Mouse (Mus musculus): ENCODE measurements around the gene Gm20503.

Gm20503 gene

GRCm38 (mm10) chr4:59007016-59007415 lies 4.0 kb downstream of the Gm20503 start:
- no peak for DNase-seq (ENCODE audit: low spot score in 2 of 2)

- DNase-seq (ENCODE audit: low spot score in 2 of 2), result no peak
These were observed 5.0 kb downstream of the Gm20503 start for GRCm38 (mm10) chr4:59007974-59008373.

- no peak for DNase-seq (ENCODE audit: low spot score in 2 of 2)
These were observed 6.2 kb downstream of the Gm20503 start for GRCm38 (mm10) chr4:59009186-59009585.

- DNase-seq (ENCODE audit: low spot score in 2 of 2), result no peak
These were observed 6.7 kb downstream of the Gm20503 start for GRCm38 (mm10) chr4:59009696-59010095.

- no peak for DNase-seq (ENCODE audit: low spot score in 2 of 2)
These were observed 8.4 kb downstream of the Gm20503 start for GRCm38 (mm10) chr4:59011446-59011845.

GRCm38 (mm10) chr4:59015181-59015580 lies 12.2 kb downstream of the Gm20503 start:
- DNase-seq (ENCODE audit: low spot score in 2 of 2), result no peak

- no peak for DNase-seq (ENCODE audit: low spot score in 2 of 2)
These were observed 13.9 kb downstream of the Gm20503 start for GRCm38 (mm10) chr4:59016922-59017321.

GRCm38 (mm10) chr4:59034325-59034917 lies 31.4 kb downstream of the Gm20503 start:
- DNase-seq (ENCODE audit: low spot score in 2 of 2), result no peak

GRCm38 (mm10) chr4:59034918-59035785 lies 32.1 kb downstream of the Gm20503 start, which contains the start of gene Gng10:
Gng10 (plus strand) TSS chr4:59035088.
- DNase-seq (ENCODE audit: low spot score in 2 of 2), result peak; percentile 42 to 68

GRCm38 (mm10) chr4:59035786-59036350 lies 32.9 kb downstream of the Gm20503 start:
- DNase-seq (ENCODE audit: low spot score in 2 of 2), result peak in 1 of 2 experiments; percentile 12

- DNase-seq (ENCODE audit: low spot score in 2 of 2), result peak; percentile 52 to 67
These were observed 33.6 kb downstream of the Gm20503 start for GRCm38 (mm10) chr4:59036490-59037127.

- no peak for DNase-seq (ENCODE audit: low spot score in 2 of 2)
These were observed 34.5 kb downstream of the Gm20503 start for GRCm38 (mm10) chr4:59037525-59037924.

- DNase-seq (ENCODE audit: low spot score in 2 of 2), result no peak
These were observed 37.6 kb downstream of the Gm20503 start for GRCm38 (mm10) chr4:59040397-59041287.

- DNase-seq (ENCODE audit: low spot score in 2 of 2), result no peak
These were observed 40.1 kb downstream of the Gm20503 start for GRCm38 (mm10) chr4:59043074-59043473.

- no peak for DNase-seq (ENCODE audit: low spot score in 2 of 2)
These were observed 40.9 kb downstream of the Gm20503 start for GRCm38 (mm10) chr4:59043891-59044290.

GRCm38 (mm10) chr4:59047222-59047621 lies 44.2 kb downstream of the Gm20503 start:
- DNase-seq (ENCODE audit: low spot score in 2 of 2), result no peak

GRCm38 (mm10) chr4:59051081-59051480 lies 48.1 kb downstream of the Gm20503 start:
- no peak for DNase-seq (ENCODE audit: low spot score in 2 of 2)

GRCm38 (mm10) chr4:59057929-59058328 lies 54.9 kb downstream of the Gm20503 start:
- DNase-seq (ENCODE audit: low spot score in 2 of 2), result no peak

- DNase-seq (ENCODE audit: low spot score in 2 of 2), result no peak
These were observed 59.5 kb downstream of the Gm20503 start for GRCm38 (mm10) chr4:59062526-59062925.

- DNase-seq (ENCODE audit: low spot score in 2 of 2), result no peak
These were observed 66.3 kb downstream of the Gm20503 start for GRCm38 (mm10) chr4:59069276-59069675.

- no peak for DNase-seq (ENCODE audit: low spot score in 2 of 2)
These were observed 80.4 kb downstream of the Gm20503 start for GRCm38 (mm10) chr4:59083430-59083829.
